Mouse (Mus musculus) MEL (cell line): ENCODE measurements around the gene Als2cr12. TPM values are rescaled to one million over a fixed set of nuclear protein-coding genes. Genes with fewer than 3 reads are reported as not detected.

ENCODE experiments used
- DNase-seq: peaks from one replicate; pipeline ENCODE4 v3.0.0; 2011; ENCODE audit warnings: low read depth, low spot score
- H3K27ac ChIP-seq: 2 replicates; pipeline ENCODE4 v1.5.1; 2012; ENCODE audit warnings: low read depth, mild to moderate bottlenecking, control low read depth, low read length, moderate library complexity; ENCODE audit not compliant: control insufficient read depth
- H3K27me3 ChIP-seq, 2 experiments: fragments of 150-350 bp in 1 of 2; sonication (generic) in 1 of 2; 2 replicates each; pipeline ENCODE4 v1.6.1; 2012; ENCODE audit warnings: low read length in 2 of 2, mild to moderate bottlenecking in 2 of 2, improper control_type of control experiment in 1 of 2, moderate library complexity in 1 of 2; ENCODE audit not compliant: insufficient read depth in 2 of 2, control insufficient read depth in 1 of 2
- H3K36me3 ChIP-seq, 2 experiments: 2 replicates each; pipeline ENCODE4 v1.6.1; 2012 to 2014; ENCODE audit warnings: low read length in 2 of 2, improper control_type of control experiment in 1 of 2, inconsistent platforms in 1 of 2, mild to moderate bottlenecking in 1 of 2; ENCODE audit not compliant: insufficient read depth in 2 of 2, control insufficient read depth in 1 of 2
- H3K4me1 ChIP-seq, 2 experiments: fragments of 150-350 bp in 1 of 2; sonication (generic) in 1 of 2; 2 replicates each; pipeline ENCODE4 v1.6.1; 2012; ENCODE audit warnings: low read length in 2 of 2, improper control_type of control experiment in 1 of 2, mild to moderate bottlenecking in 1 of 2; ENCODE audit not compliant: insufficient read depth in 2 of 2, control insufficient read depth in 1 of 2
- H3K4me3 ChIP-seq, 2 experiments: fragments of 150-350 bp in 1 of 2; sonication (generic) in 1 of 2; 2 replicates each; pipeline ENCODE4 v1.5.1; 2012; ENCODE audit warnings: low read depth in 2 of 2, low read length in 2 of 2, mild to moderate bottlenecking in 2 of 2, moderate library complexity in 2 of 2, control low read depth in 1 of 2, improper control_type of control experiment in 1 of 2; ENCODE audit not compliant: control insufficient read depth in 1 of 2, insufficient read depth in 1 of 2
- H3K79me2 ChIP-seq: 2 replicates; pipeline ENCODE4 v1.6.1; 2012; ENCODE audit warnings: mild to moderate bottlenecking, low read length, moderate library complexity; ENCODE audit not compliant: control insufficient read depth, poor library complexity, insufficient read depth
- H3K9ac ChIP-seq: 2 replicates; pipeline ENCODE4 v1.6.1; 2012; ENCODE audit warnings: low read depth, mild to moderate bottlenecking, control low read depth, low read length, moderate library complexity; ENCODE audit not compliant: control insufficient read depth, poor library complexity, severe bottlenecking
- H3K9me3 ChIP-seq: fragments of 150-350 bp; sonication (generic); replicated peaks from 2 replicates; pipeline ENCODE4 v1.6.1; 2012; ENCODE audit warnings: mild to moderate bottlenecking, low read length, improper control_type of control experiment, moderate library complexity; ENCODE audit not compliant: insufficient read depth
- CHD1 ChIP-seq: IDR thresholded peaks from 2 replicates; pipeline ENCODE4 v1.6.1; 2012; ENCODE audit warnings: low read depth, mild to moderate bottlenecking, inconsistent platforms, low read length, improper control_type of control experiment
- CTCF ChIP-seq, 3 experiments: IDR thresholded peaks in 2 of 3; conservative IDR thresholded peaks in 1 of 3; 2 replicates each; pipeline ENCODE4 v1.5.1; 2011 to 2012; ENCODE audit warnings: low read length in 3 of 3, low read depth in 2 of 3, mild to moderate bottlenecking in 2 of 3, improper control_type of control experiment in 1 of 3, inconsistent platforms in 1 of 3, mixed read lengths in 1 of 3, moderate library complexity in 1 of 3; ENCODE audit not compliant: control insufficient read depth in 1 of 3, insufficient read depth in 1 of 3, poor library complexity in 1 of 3, severe bottlenecking in 1 of 3
- E2F4 ChIP-seq: IDR thresholded peaks from 2 replicates; pipeline ENCODE4 v1.6.1; 2011; ENCODE audit warnings: low read depth, low read length, improper control_type of control experiment, borderline replicate concordance
- ELF1 ChIP-seq: IDR thresholded peaks from 2 replicates; pipeline ENCODE4 v1.6.1; 2014; ENCODE audit warnings: low read depth, mild to moderate bottlenecking, inconsistent platforms, low read length, improper control_type of control experiment, moderate library complexity
- EP300 ChIP-seq, 2 experiments: IDR thresholded peaks; 2 replicates each; pipeline ENCODE4 v1.6.1; 2011; ENCODE audit warnings: improper control_type of control experiment in 2 of 2, low read length in 2 of 2, low read depth in 1 of 2, mild to moderate bottlenecking in 1 of 2
- ETS1 ChIP-seq: IDR thresholded peaks from 2 replicates; pipeline ENCODE4 v1.6.1; 2012; ENCODE audit warnings: low read depth, mild to moderate bottlenecking, inconsistent platforms, low read length, improper control_type of control experiment, moderate library complexity
- HCFC1 ChIP-seq: IDR thresholded peaks from 2 replicates; pipeline ENCODE4 v1.6.1; 2012; ENCODE audit warnings: low read depth, mild to moderate bottlenecking, inconsistent platforms, low read length, improper control_type of control experiment, moderate library complexity
- JUND ChIP-seq: IDR thresholded peaks from 2 replicates; pipeline ENCODE4 v1.6.1; 2011; ENCODE audit warnings: low read depth, mild to moderate bottlenecking, improper control_type of control experiment, low read length
- KAT2A ChIP-seq: conservative IDR thresholded peaks from 2 replicates; pipeline ENCODE4 v1.6.1; 2012; ENCODE audit warnings: low read depth, low read length, improper control_type of control experiment, inconsistent platforms
- MAFK ChIP-seq: IDR thresholded peaks from 2 replicates; pipeline ENCODE4 v1.6.1; 2011; ENCODE audit warnings: low read depth, mild to moderate bottlenecking, low read length, improper control_type of control experiment, borderline replicate concordance
- MAX ChIP-seq: IDR thresholded peaks from 2 replicates; pipeline ENCODE4 v1.6.1; 2011; ENCODE audit warnings: low read length, improper control_type of control experiment
- MAZ ChIP-seq: IDR thresholded peaks from 2 replicates; pipeline ENCODE4 v1.6.1; 2012; ENCODE audit warnings: low read depth, mild to moderate bottlenecking, inconsistent platforms, low read length, improper control_type of control experiment
- MEF2A ChIP-seq: IDR thresholded peaks from 2 replicates; pipeline ENCODE4 v1.6.1; 2014; ENCODE audit warnings: low read depth, mild to moderate bottlenecking, inconsistent platforms, low read length, improper control_type of control experiment; ENCODE audit not compliant: poor library complexity, insufficient replicate concordance, severe bottlenecking; ENCODE audit errors: extremely low read depth
- MYB ChIP-seq: IDR thresholded peaks from 2 replicates; pipeline ENCODE4 v1.6.1; 2011; ENCODE audit warnings: mild to moderate bottlenecking, low read depth, low read length, improper control_type of control experiment
- NELFE ChIP-seq: IDR thresholded peaks from 2 replicates; pipeline ENCODE4 v1.6.1; 2011; ENCODE audit warnings: low read depth, low read length, improper control_type of control experiment
- NRF1 ChIP-seq: IDR thresholded peaks from 2 replicates; pipeline ENCODE4 v1.6.1; 2014; ENCODE audit warnings: low read depth, mild to moderate bottlenecking, inconsistent platforms, low read length, improper control_type of control experiment, moderate library complexity; ENCODE audit not compliant: poor library complexity, insufficient read depth, severe bottlenecking
- POLR2A ChIP-seq, 2 experiments: IDR thresholded peaks; 2 replicates each; pipeline ENCODE4 v1.6.1; 2011 to 2012; ENCODE audit warnings: low read length in 2 of 2, mild to moderate bottlenecking in 2 of 2, control low read depth in 1 of 2, improper control_type of control experiment in 1 of 2, low read depth in 1 of 2, moderate library complexity in 1 of 2; ENCODE audit not compliant: control insufficient read depth in 1 of 2, insufficient read depth in 1 of 2, poor library complexity in 1 of 2
- POLR2AphosphoS2 ChIP-seq: IDR thresholded peaks from 2 replicates; pipeline ENCODE4 v1.6.1; 2011; ENCODE audit warnings: low read length, improper control_type of control experiment
- RAD21 ChIP-seq: IDR thresholded peaks from 2 replicates; pipeline ENCODE4 v1.6.1; 2011; ENCODE audit warnings: mild to moderate bottlenecking, low read depth, low read length, improper control_type of control experiment
- RCOR1 ChIP-seq: IDR thresholded peaks from 2 replicates; pipeline ENCODE4 v1.6.1; 2012; ENCODE audit warnings: low read depth, mild to moderate bottlenecking, inconsistent platforms, low read length, improper control_type of control experiment
- SIN3A ChIP-seq: IDR thresholded peaks from 2 replicates; pipeline ENCODE4 v1.6.1; 2012; ENCODE audit warnings: low read length, improper control_type of control experiment, inconsistent platforms
- TAL1 ChIP-seq: IDR thresholded peaks from 2 replicates; pipeline ENCODE4 v1.6.1; 2012; ENCODE audit warnings: mild to moderate bottlenecking, inconsistent platforms, low read length, moderate library complexity, mixed read lengths
- TBP ChIP-seq: IDR thresholded peaks from 2 replicates; pipeline ENCODE4 v1.8.0; 2011; ENCODE audit warnings: low read depth, low read length, improper control_type of control experiment
- TCF12 ChIP-seq: IDR thresholded peaks from 2 replicates; pipeline ENCODE4 v1.6.1; 2014; ENCODE audit warnings: low read depth, mild to moderate bottlenecking, inconsistent platforms, low read length, improper control_type of control experiment, moderate library complexity
- UBTF ChIP-seq: IDR thresholded peaks from 2 replicates; pipeline ENCODE4 v1.6.1; 2012; ENCODE audit warnings: low read depth, mild to moderate bottlenecking, inconsistent platforms, low read length, improper control_type of control experiment, moderate library complexity, borderline replicate concordance; ENCODE audit not compliant: insufficient read depth
- USF1 ChIP-seq: IDR thresholded peaks from 2 replicates; pipeline ENCODE4 v1.6.1; 2014; ENCODE audit warnings: low read depth, mild to moderate bottlenecking, inconsistent platforms, low read length, improper control_type of control experiment, moderate library complexity
- USF2 ChIP-seq, 2 experiments: IDR thresholded peaks; 2 replicates each; pipeline ENCODE4 v1.6.1; 2011 to 2012; ENCODE audit warnings: improper control_type of control experiment in 2 of 2, low read length in 2 of 2, borderline replicate concordance in 1 of 2, inconsistent platforms in 1 of 2, low read depth in 1 of 2, mild to moderate bottlenecking in 1 of 2; ENCODE audit not compliant: insufficient read depth in 1 of 2
- ZMIZ1 ChIP-seq: IDR thresholded peaks from 2 replicates; pipeline ENCODE4 v1.6.1; 2012; ENCODE audit warnings: low read depth, mild to moderate bottlenecking, inconsistent platforms, low read length, improper control_type of control experiment, moderate library complexity
- ZNF384 ChIP-seq: IDR thresholded peaks from 2 replicates; pipeline ENCODE4 v1.6.1; 2012; ENCODE audit warnings: low read depth, mild to moderate bottlenecking, inconsistent platforms, low read length, improper control_type of control experiment
- polyA plus RNA-seq, 2 experiments: library from polyadenylated mRNA; stranded (reverse) in 1 of 2; unstranded in 1 of 2; fragments of >175 nt in 1 of 2; fragments of >200 nt in 1 of 2; gene quantifications; 2 replicates each; pipeline versions ENCODE4 v1.2.1 to v1.2.4; 2012; ENCODE audit warnings: low replicate concordance in 2 of 2, low read depth in 1 of 2; ENCODE audit not compliant: insufficient read length in 2 of 2, insufficient read depth in 1 of 2, missing spikeins in 1 of 2
- total RNA-seq: library from RNA; depleted of rRNA; stranded (reverse); fragments of 300-350 nt; gene quantifications from 2 replicates; pipeline ENCODE4 v1.2.3, GENCODE M21; 2012

Als2cr12 gene
- total and polyA plus RNA-seq, 3 experiments, result not detected

DNA sequence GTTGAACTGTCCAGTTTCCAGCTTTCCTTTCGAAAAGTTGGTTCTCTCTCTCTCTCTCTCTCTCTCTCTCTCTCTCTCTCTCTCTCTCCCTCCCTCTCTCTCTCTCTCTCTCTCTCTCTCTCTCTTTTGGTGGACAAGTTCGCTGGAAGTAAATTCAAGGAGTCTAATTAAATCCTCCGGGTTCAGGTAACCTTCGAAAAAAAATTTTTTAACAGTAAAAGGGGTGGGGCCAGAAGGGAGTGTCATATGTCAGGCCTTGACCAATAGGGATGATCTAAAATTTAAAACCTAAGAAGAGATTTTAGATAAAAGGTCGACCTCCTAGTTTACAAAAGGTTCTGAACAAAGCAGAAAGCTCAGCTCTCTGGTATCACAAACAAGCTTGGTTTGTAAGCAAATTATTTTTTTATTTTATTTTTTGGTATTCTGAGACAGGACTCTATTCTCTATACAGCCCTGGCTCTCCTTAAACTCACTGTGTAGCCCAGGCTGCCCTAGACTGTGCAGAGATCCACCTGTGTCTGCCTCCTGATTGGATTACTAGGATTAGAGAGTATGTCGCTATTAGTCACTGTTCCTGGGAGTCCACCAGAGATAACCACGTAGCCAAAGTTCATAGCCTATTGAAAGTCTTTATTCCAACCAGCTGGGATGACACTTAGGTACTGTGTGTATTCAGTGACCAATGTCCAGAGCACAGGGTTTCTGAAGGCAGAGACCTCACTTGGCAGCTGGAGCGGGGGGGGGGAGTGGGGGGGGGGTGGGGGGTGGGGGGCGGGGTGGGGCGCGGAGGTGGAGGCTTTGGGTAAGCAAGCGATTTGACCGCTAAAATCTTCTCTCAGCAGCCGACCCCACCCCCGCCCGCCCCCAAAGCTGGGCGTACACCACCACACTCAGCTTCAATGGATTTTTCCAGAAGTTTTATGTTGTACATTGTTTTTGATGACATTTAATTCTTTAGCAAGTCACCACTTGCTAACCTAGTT is 16.6 kb upstream of the Als2cr12 start (continued):
- no peak for TF ChIP-seq NRF1

DNA sequence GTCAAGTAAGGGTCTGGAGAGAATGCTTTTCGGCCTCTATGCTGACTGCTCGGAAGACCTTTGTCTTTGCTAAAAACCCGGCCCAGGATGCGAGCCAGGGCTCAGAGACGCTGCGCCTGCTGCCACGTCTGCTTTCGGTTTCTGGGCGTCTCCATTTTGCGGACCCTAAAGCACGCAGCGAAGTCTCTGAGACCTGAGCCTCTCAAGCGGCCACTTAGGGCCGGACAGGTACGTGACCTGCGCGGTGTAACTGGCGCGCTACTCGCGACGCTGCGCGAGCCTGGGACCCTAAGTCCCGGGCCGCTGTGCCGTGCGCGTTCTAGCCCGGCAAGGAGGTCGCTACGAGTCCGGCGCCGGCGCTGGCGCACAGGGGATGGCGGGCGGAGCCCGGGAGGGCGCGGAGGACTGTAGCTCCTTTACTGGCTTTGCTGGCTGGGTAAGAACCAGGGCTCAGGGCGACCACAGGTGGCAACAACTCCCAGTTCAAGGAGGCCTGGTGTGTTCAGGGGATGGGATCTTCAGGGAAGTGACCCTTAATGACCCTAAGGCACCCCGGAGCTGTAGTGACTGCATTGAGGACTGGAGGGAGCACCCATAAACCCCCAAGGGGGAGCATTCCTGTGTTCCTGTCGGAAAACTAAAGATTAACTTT is 15.7 kb upstream of the Als2cr12 start, which contains the start of gene Cflar:
Gene Cflar (plus strand): TSS at position 144 of the 652 bp plus-strand sequence.
- H3K36me3 ChIP-seq, result peaks cover 0 to 27% of the 10 kb centered on the region in 2 experiments; a peak in 3 of 4 replicates
- H3K79me2 ChIP-seq, result peaks cover 27% of the 10 kb centered on the region

More for the DNA sequence above, 15.7 kb upstream of the Als2cr12 start, which contains the start of gene Cflar:
- H3K9ac ChIP-seq, result peak within 1 kb of the TSS; percentile 69
- peak within 1 kb of the TSS; percentile 94 for H3K27ac ChIP-seq
- H3K27me3 ChIP-seq, result no peaks in the 10 kb centered on the region
- peak; percentile 76 for DNase-seq
- H3K4me3 ChIP-seq, result peak within 1 kb of the TSS; percentile 73 to 95
- no peaks in the 10 kb centered on the region for H3K9me3 ChIP-seq
- TF ChIP-seq POLR2A (IDR thresholded peaks at IDR 0.05; ENCODE audit: control insufficient read depth in 1 of 2, insufficient read depth in 1 of 2, low read depth in 1 of 2, low read length in 2 of 2, poor library complexity in 1 of 2) (peak; percentile 59 to 76), ELF1 (no peak), ETS1 (peak; percentile 28; the same call in 1 of the 2 replicates), MAFK (no peak), MYB (no peak), CTCF (IDR thresholded peaks at IDR 0.05 in 2 of 3, conservative IDR thresholded peaks at IDR 0.05 in 1 of 3; ENCODE audit: control insufficient read depth in 1 of 3, insufficient read depth in 1 of 3, low read depth in 2 of 3, low read length in 3 of 3, poor library complexity in 1 of 3, severe bottlenecking in 1 of 3) (no peak), MEF2A (no peak), NRF1 (peak; percentile 44; the same call in 1 of the 2 replicates), USF1 (no peak), ZMIZ1 (peak; percentile 51; the same call in 1 of the 2 replicates), TAL1 (no peak), USF2 (IDR thresholded peaks at IDR 0.05; ENCODE audit: borderline replicate concordance in 1 of 2, insufficient read depth in 1 of 2, low read depth in 1 of 2, low read length in 2 of 2) (no peak), ZNF384 (no peak), NELFE (peak; percentile 27; the same call in 1 of the 2 replicates), TCF12 (0 out of 2 replicates have a peak, but pooled peaks have one; percentile 1), EP300 (IDR thresholded peaks at IDR 0.05; ENCODE audit: low read depth in 1 of 2, low read length in 2 of 2) (no peak), KAT2A (no peak), POLR2AphosphoS2 (peak; percentile 54; the same call in 1 of the 2 replicates), MAZ (no peak), CHD1 (no peak; the same call in 1 of the 2 replicates), TBP (no peak; the same call in 1 of the 2 replicates), RAD21 (no peak), SIN3A (0 out of 2 replicates have a peak, but pooled peaks have one; percentile 14), E2F4 (no peak), HCFC1 (no peak), MAX (no peak), UBTF (no peak), JUND (no peak), RCOR1 (no peak)
- peaks cover 15 to 16% of the 10 kb centered on the region in 2 experiments for H3K4me1 ChIP-seq
